Mouse (Mus musculus): ENCODE measurements around the gene Hnrnpa0.
"Not testable (repeated sequence)": the region's sequence is repeated elsewhere in the genome, so short reads cannot be mapped to it uniquely, and the experiment has no call there.

Hnrnpa0 gene

GRCm38 (mm10) chr13:58128396-58128767 is at the start of gene Hnrnpa0:
Hnrnpa0 (minus strand) TSS chr13:58128556.
- in situ Hi-C loops (cut with MseI, MboI): no loop called here

GRCm38 (mm10) chr13:58177511-58178208 is 49.3 kb upstream of the Hnrnpa0 start:
- in situ Hi-C loops (cut with MseI, MboI): no loop called here

GRCm38 (mm10) chr13:58176105-58176504 is 47.7 kb upstream of the Hnrnpa0 start:
- in situ Hi-C loops (cut with MseI, MboI): no loop called here

- in situ Hi-C loops (cut with MseI, MboI): no loop called here
Measured at GRCm38 (mm10) chr13:58168119-58168518, 39.8 kb upstream of the Hnrnpa0 start.

GRCm38 (mm10) chr13:58163343-58163742 is 35.0 kb upstream of the Hnrnpa0 start:
- in situ Hi-C loops (cut with MseI, MboI): no loop called here

- in situ Hi-C loops (cut with MseI, MboI): no loop called here
Measured at GRCm38 (mm10) chr13:58160761-58161160, 32.4 kb upstream of the Hnrnpa0 start.

- in situ Hi-C loops (cut with MseI, MboI): no loop called here
Measured at GRCm38 (mm10) chr13:58158099-58158912, 29.9 kb upstream of the Hnrnpa0 start.

- in situ Hi-C loops (cut with MseI, MboI): no loop called here
Measured at GRCm38 (mm10) chr13:58157447-58158098, 29.2 kb upstream of the Hnrnpa0 start, which contains the start of gene Idnk. Idnk (plus strand) TSS chr13:58157649.

GRCm38 (mm10) chr13:58157036-58157435 is 28.7 kb upstream of the Hnrnpa0 start:
- in situ Hi-C loops (cut with MseI, MboI): no loop called here

GRCm38 (mm10) chr13:58156031-58156430 is 27.7 kb upstream of the Hnrnpa0 start:
- in situ Hi-C loops (cut with MseI, MboI): no loop called here

GRCm38 (mm10) chr13:58150442-58150841 is 22.1 kb upstream of the Hnrnpa0 start:
- in situ Hi-C loops (cut with MseI, MboI): no loop called here

GRCm38 (mm10) chr13:58149629-58150028 is 21.3 kb upstream of the Hnrnpa0 start:
- in situ Hi-C loops (cut with MseI, MboI): no loop called here

- in situ Hi-C loops (cut with MseI, MboI): no loop called here
Measured at GRCm38 (mm10) chr13:58149033-58149558, 20.7 kb upstream of the Hnrnpa0 start.

GRCm38 (mm10) chr13:58148256-58148831 is 20.0 kb upstream of the Hnrnpa0 start:
- in situ Hi-C loops (cut with MseI, MboI): no loop called here

- in situ Hi-C loops (cut with MseI, MboI): no loop called here
Measured at GRCm38 (mm10) chr13:58147760-58148159, 19.4 kb upstream of the Hnrnpa0 start.

GRCm38 (mm10) chr13:58146603-58147002 is 18.2 kb upstream of the Hnrnpa0 start:
- in situ Hi-C loops (cut with MseI, MboI): not testable (repeated sequence)

GRCm38 (mm10) chr13:58131692-58132091 is 3.3 kb upstream of the Hnrnpa0 start:
- in situ Hi-C loops (cut with MseI, MboI): no loop called here

GRCm38 (mm10) chr13:58129687-58130246 is 1.4 kb upstream of the Hnrnpa0 start:
- in situ Hi-C loops (cut with MseI, MboI): no loop called here

GRCm38 (mm10) chr13:58128768-58129671 is 664 bp upstream of the Hnrnpa0 start:
- in situ Hi-C loops (cut with MseI, MboI): no loop called here

- in situ Hi-C loops (cut with MseI, MboI): no loop called here
Measured at GRCm38 (mm10) chr13:58127766-58128361, 492 bp downstream of the Hnrnpa0 start.
